Mouse (Mus musculus) liver, postnatal 0 days (tissue): ENCODE results near the gene Atp23.

Experiments used
- CTCF ChIP-seq: sonication (generic); IDR thresholded peaks from 2 replicates; pipeline ENCODE4 v1.5.1; 2016; ENCODE audit warnings: antibody characterized with exemption, low read depth
- EP300 ChIP-seq: IDR thresholded peaks from 2 replicates; pipeline ENCODE4 v1.6.1; 2016; ENCODE audit warnings: antibody characterized with exemption, low read depth, mild to moderate bottlenecking

DNA sequence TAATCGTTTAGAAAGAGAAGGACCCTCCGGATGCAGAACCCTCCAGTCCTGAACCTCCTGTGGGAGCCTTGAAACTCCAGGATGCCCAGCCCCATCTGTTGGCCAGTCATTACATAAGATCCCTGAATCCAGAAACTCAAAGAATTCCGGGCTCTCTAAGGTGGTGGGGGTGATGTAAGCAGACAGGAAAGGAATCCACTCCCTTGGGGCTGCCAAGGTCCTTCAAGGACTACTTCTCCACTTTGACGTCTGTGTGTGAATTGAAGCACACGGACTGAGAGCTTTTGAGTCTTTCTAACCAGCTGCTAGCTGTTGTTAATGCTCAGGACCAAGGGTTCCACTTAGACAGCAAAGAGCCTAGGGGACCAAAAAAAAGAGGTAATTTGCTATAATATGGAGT lies 28.9 kb downstream of the Atp23 start:
- TF ChIP-seq EP300 = no peak
- no peak for TF ChIP-seq CTCF
